Mouse (Mus musculus) T-cell, adult 66 days (primary cell): ENCODE results near the gene Nlgn2. TPM values are rescaled to one million over a fixed set of nuclear protein-coding genes. Genes with fewer than 3 reads are reported as not detected.

ENCODE experiments used
- total RNA-seq, 2 experiments: library from RNA; stranded (reverse); gene quantifications; 3 replicates in 1 of 2; 4 replicates in 1 of 2; pipeline ENCODE4 v1.2.4; 2023

Nlgn2 gene
- total RNA-seq, result 1 to 10 TPM in 1 of 2 experiments, under 1 TPM in 1; 0.95 to 1.3 TPM

GRCm38 (mm10) chr11:69837604-69837951 is at the start of gene Nlgn2:
Gene Nlgn2, minus strand, starts transcription at chr11:69837784.

GRCm38 (mm10) chr11:69880853-69881603 is 43.4 kb upstream of the Nlgn2 start, which contains the start of gene Kctd11:
Gene Kctd11, minus strand, starts transcription at chr11:69881406.

GRCm38 (mm10) chr11:69877878-69878277 is 40.3 kb upstream of the Nlgn2 start, which contains the start of gene Tmem95:
Gene Tmem95, minus strand, starts transcription at chr11:69878018.

GRCm38 (mm10) chr11:69858113-69858998 is 20.8 kb upstream of the Nlgn2 start, which contains the start of gene Tnk1:
Gene Tnk1, minus strand, starts transcription at chr11:69858730.

GRCm38 (mm10) chr11:69846198-69846680 is 8.7 kb upstream of the Nlgn2 start, which contains the start of gene Plscr3:
Gene Plscr3, plus strand, starts transcription at chr11:69846376.

GRCm38 (mm10) chr11:69837952-69838713 is 549 bp upstream of the Nlgn2 start, which contains the start of gene Tmem256:
Gene Tmem256, plus strand, starts transcription at chr11:69838514.

GRCm38 (mm10) chr11:69822080-69822479 is 15.5 kb downstream of the Nlgn2 start, which contains the start of gene Spem1:
Gene Spem1, minus strand, starts transcription at chr11:69822180.

GRCm38 (mm10) chr11:69818365-69818764 is 19.2 kb downstream of the Nlgn2 start, which contains the start of gene Spem2:
Gene Spem2, minus strand, starts transcription at chr11:69818465.

GRCm38 (mm10) chr11:69815155-69815554 is 22.4 kb downstream of the Nlgn2 start, which contains the start of gene Gm39566:
Gene Gm39566, minus strand, starts transcription at chr11:69815298.

GRCm38 (mm10) chr11:69804972-69805909 is 32.3 kb downstream of the Nlgn2 start, which contains the start of gene Tmem102:
Gene Tmem102, minus strand, starts transcription at chr11:69805624.

GRCm38 (mm10) chr11:69801379-69801977 is 36.1 kb downstream of the Nlgn2 start, which contains the start of gene Fgf11:
Gene Fgf11, minus strand, starts transcription at chr11:69801857.

GRCm38 (mm10) chr11:69795168-69795982 is 42.2 kb downstream of the Nlgn2 start, which contains the start of gene Chrnb1:
Gene Chrnb1, minus strand, starts transcription at chr11:69795943.

Other genes starting within 250 kb of the Nlgn2 start
- 1 to 10 TPM; 1.3 to 3.2 TPM for gene Atp1b2, start 231.8 kb downstream of the Nlgn2 start, total RNA-seq
- gene Shbg, start 219.9 kb downstream of the Nlgn2 start, total RNA-seq, result not detected
- gene Sat2, start 215.8 kb downstream of the Nlgn2 start, total RNA-seq, result not detected
- 10 to 100 TPM; 77.7 to 93.7 TPM for gene Fxr2, start 204.8 kb downstream of the Nlgn2 start, total RNA-seq
- under 1 TPM; 0.71 to 0.90 TPM for gene Sox15, start 182.5 kb downstream of the Nlgn2 start, total RNA-seq
- gene Mpdu1, start 175.1 kb downstream of the Nlgn2 start, total RNA-seq, result 10 to 100 TPM; 69.8 to 73.0 TPM
- 10 to 100 TPM; 13.1 to 17.2 TPM for gene Cd68, start 171.6 kb downstream of the Nlgn2 start, total RNA-seq
- 100 to 1,000 TPM; 875 to 923 TPM for gene Eif4a1, start 165.4 kb downstream of the Nlgn2 start, total RNA-seq
- 100 to 1,000 TPM in 1 of 2 experiments, 10 to 100 TPM in 1; 99.8 to 112 TPM for gene Senp3, start 155.7 kb downstream of the Nlgn2 start, total RNA-seq
- gene Tnfsf13, start 152.0 kb downstream of the Nlgn2 start, total RNA-seq, result not detected
- gene Tnfsf12, start 141.9 kb downstream of the Nlgn2 start, total RNA-seq, result 1 to 10 TPM in 1 of 2 experiments, under 1 TPM in 1; 0.47 to 1.3 TPM
- under 1 TPM in 1 of 2 experiments, not detected in 1; 0.36 TPM for gene Tnfsfm13, start 141.7 kb downstream of the Nlgn2 start, total RNA-seq
- 100 to 1,000 TPM; 156 to 172 TPM for gene Polr2a, start 79.1 kb downstream of the Nlgn2 start, total RNA-seq
- not detected for gene Slc35g3, start 75.8 kb downstream of the Nlgn2 start, total RNA-seq
- gene Zbtb4, start 71.9 kb downstream of the Nlgn2 start, total RNA-seq, result 10 to 100 TPM; 46.9 to 48.0 TPM
- gene Chrnb1, start 41.8 kb downstream of the Nlgn2 start, total RNA-seq, result 1 to 10 TPM; 3.7 to 4.6 TPM
- not detected for gene Fgf11, start 35.9 kb downstream of the Nlgn2 start, total RNA-seq
- not detected for gene Tmem102, start 32.2 kb downstream of the Nlgn2 start, total RNA-seq
- gene Gm39566, start 22.5 kb downstream of the Nlgn2 start, total RNA-seq, result not detected
- gene Spem2, start 19.3 kb downstream of the Nlgn2 start, total RNA-seq, result not detected
- not detected for gene Spem1, start 15.6 kb downstream of the Nlgn2 start, total RNA-seq
- 10 to 100 TPM; 18.6 to 19.6 TPM for gene Tmem256, start 730 bp upstream of the Nlgn2 start, total RNA-seq
- gene Plscr3, start 8.6 kb upstream of the Nlgn2 start, total RNA-seq, result 10 to 100 TPM; 13.7 to 17.8 TPM
- gene Tnk1, start 20.9 kb upstream of the Nlgn2 start, total RNA-seq, result not detected
- gene Tmem95, start 40.2 kb upstream of the Nlgn2 start, total RNA-seq, result not detected
- 1 to 10 TPM; 1.5 to 2.1 TPM for gene Kctd11, start 43.6 kb upstream of the Nlgn2 start, total RNA-seq
- gene Acap1, start 57.8 kb upstream of the Nlgn2 start, total RNA-seq, result 100 to 1,000 TPM; 462 TPM
- gene 2810408A11Rik, start 63.2 kb upstream of the Nlgn2 start, total RNA-seq, result 1 to 10 TPM; 3.5 to 3.6 TPM
- 10 to 100 TPM; 64.4 to 66.0 TPM for gene Neurl4, start 63.3 kb upstream of the Nlgn2 start, total RNA-seq
- gene Gps2, start 76.1 kb upstream of the Nlgn2 start, total RNA-seq, result 100 to 1,000 TPM; 132 to 133 TPM
- 100 to 1,000 TPM; 389 to 417 TPM for gene Eif5a, start 84.2 kb upstream of the Nlgn2 start, total RNA-seq
- gene Ybx2, start 98.0 kb upstream of the Nlgn2 start, total RNA-seq, result not detected
- gene Slc2a4, start 110.4 kb upstream of the Nlgn2 start, total RNA-seq, result not detected
- gene Cldn7, start 127.0 kb upstream of the Nlgn2 start, total RNA-seq, result not detected
- gene Ctdnep1, start 143.4 kb upstream of the Nlgn2 start, total RNA-seq, result 100 to 1,000 TPM; 113 to 123 TPM
- gene Elp5, start 144.7 kb upstream of the Nlgn2 start, total RNA-seq, result 10 to 100 TPM; 36.1 to 48.5 TPM
- 100 to 1,000 TPM; 182 to 187 TPM for gene Gabarap, start 153.4 kb upstream of the Nlgn2 start, total RNA-seq
- 10 to 100 TPM; 64.4 to 67.2 TPM for gene Phf23, start 158.0 kb upstream of the Nlgn2 start, total RNA-seq
- 10 to 100 TPM; 40.8 to 42.1 TPM for gene Dvl2, start 162.8 kb upstream of the Nlgn2 start, total RNA-seq
- 10 to 100 TPM; 62.0 to 75.3 TPM for gene Acadvl, start 177.6 kb upstream of the Nlgn2 start, total RNA-seq
- gene Dlg4, start 179.2 kb upstream of the Nlgn2 start, total RNA-seq, result 10 to 100 TPM; 36.4 to 38.1 TPM
- gene Asgr1, start 216.3 kb upstream of the Nlgn2 start, total RNA-seq, result not detected